Mouse (Mus musculus): ENCODE results near the gene Shc3. TPM values are rescaled to one million over a fixed set of nuclear protein-coding genes. Genes with fewer than 3 reads are reported as not detected.

Gene Shc3
- polyA plus RNA-seq, 1 experiment = 0.21 TPM

DNA sequence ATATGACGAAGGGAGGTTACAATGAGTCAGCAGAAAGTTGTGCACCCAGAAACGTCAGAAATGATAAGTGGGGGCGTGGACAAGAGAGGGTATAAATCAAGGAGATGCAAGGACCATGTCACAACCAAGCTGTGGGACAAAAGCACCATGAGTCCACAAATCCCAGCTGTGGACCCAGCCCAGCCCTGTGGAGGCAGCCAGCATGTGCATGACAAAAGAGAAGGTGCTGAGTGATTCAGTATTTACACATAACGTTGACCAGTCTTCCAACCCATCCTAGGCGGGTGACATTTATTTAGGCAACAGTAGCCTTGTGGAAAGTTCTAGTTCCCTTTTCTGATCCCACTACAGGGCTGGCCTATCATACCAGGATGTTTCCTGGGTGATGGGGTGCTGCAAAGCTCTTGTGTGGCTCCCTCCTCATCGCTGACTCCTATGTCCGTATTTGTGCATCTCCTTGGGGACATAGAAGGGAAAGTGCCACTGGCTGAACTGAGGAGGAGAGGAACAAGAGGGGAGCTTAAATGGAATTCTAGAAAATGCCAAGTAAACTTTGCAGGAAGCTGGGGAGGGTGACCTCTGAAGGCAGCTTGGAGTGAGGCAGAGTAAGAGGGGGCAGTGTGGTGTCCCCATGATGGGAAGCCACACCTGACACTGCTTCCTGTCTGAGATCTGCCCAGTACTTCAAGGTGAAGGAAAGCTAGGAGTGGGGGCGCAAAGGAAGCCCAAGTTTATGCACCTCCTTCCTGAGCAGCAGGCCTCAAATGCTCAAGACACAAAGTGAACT lies 77.4 kb downstream of the Shc3 start:
- DNase-seq (ENCODE audit: low read depth, low spot score) = no peak
- WGBS = 59% methylated on average over 8 of the region's 8 CpGs

DNA sequence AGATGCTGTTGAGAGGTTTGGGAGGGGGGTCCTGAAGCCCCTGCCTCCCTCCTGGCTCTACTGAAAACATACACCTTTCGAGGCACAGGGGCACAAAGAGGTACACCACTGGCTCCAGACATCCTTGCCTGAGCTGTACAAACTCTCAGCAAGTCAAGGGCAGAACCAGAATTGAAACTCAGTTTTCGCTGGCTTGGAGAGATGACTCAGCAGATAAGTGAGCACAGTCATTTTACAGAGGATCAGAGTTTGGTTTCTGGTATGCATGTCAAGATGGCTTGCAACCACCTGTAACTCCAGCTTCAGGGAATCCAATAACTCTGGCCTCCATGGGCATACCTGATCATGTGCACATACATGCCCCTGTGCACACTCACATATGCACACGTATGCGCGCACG lies 79.0 kb downstream of the Shc3 start:
- DNase-seq (ENCODE audit: low read depth, low spot score) = no peak
- WGBS = 87% methylated on average over 6 of the region's 6 CpGs

DNA sequence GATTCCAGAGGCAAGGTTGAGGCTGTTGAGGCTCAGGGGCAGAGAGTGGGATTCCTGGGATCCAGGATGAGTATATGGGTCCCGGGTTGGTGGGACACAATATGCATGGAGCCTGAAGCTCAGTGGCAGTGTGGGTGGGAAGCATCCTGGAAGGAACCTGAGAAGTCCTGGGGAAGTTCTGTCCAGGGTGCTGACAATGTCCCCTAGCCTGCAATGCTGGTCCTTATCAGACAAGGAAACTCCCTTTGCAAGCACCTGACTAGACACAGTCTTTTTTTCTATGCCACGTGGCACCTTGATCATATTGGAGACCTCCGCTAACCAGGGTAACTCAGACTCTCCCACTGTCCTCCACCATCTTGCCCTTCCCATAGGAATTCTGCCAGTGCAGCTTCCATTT lies 80.3 kb downstream of the Shc3 start:
- no peak for DNase-seq (ENCODE audit: low read depth, low spot score)
- WGBS = 69% methylated on average over 3 of the region's 3 CpGs

DNA sequence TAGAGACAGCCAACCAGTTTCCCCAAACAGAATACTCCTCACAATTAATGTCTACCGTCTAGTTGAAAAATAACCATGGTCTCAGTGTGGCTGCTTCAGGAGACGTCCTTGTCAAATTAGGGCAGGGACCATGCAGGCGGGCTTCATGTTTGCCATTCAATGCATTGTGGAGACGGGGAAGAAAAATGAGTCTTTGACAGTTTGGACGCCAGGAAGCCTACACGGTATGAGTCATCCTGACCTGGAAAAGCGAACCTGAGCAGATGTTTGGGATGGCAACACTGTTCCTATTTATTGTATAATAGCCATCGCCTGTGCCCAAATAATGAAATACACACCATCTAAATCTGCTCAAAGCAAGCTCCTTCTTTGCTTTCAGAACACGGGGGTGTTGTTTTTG lies 83.9 kb downstream of the Shc3 start:
- DNase-seq (ENCODE audit: low read depth, low spot score) = no peak

DNA sequence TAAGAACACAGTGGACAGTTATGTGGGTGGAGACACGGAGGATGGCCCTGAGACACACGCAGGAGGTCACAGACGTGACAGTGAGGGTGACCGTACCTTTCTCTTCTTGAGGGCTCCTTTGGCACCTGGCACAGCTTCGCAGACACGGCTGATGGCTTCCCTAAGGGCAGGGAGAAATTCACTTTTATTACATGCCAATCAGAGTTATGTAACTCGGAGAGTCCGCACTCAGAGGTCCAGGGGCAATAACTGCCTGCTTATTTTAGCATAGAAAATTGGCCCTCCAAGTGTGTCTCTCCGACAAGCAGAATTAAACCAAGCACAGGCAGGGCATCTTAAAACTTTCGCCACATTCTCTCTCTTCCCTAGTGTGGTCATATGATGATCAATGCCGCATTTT lies 86.4 kb downstream of the Shc3 start:
- 41% methylated on average over 11 of the region's 11 CpGs for WGBS
- no peak for DNase-seq (ENCODE audit: low read depth, low spot score)

More for the DNA sequence above, 83.9 kb downstream of the Shc3 start:
- 72% methylated on average over 9 of the region's 9 CpGs for WGBS

DNA sequence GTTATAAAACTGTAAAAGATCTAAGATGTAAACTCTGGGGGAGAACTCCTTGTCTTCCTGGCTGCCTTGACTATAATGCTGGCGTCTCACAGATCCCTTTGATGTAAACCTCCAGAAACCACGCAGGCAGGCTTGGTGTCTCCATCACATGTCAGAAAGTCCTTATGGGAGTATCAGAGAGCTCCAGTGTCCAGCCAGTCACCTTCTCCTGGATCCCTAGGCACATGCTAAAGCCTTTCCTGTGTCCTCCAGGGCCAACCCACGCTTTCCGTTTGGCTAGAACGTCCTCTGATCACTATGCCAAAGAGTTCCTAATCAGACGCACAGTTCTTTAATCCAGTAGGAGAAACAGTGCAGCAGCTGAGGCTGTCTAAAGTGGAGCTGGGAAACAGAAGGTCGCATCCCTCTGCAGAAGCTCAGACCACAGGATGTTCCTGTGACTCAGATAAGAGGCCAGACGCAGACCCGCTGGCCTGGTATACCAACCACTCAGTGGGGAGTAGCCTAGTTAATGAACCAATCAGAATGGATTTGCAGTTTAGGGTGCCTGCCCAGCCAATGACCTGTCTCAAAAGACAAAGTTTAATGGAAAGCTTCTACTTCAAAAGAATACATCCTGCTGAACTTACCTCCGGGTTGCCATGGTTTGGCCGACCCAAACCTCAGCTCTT lies 88.7 kb downstream of the Shc3 start:
- WGBS = 77% methylated on average over 11 of the region's 11 CpGs
- DNase-seq (ENCODE audit: low read depth, low spot score) = no peak

DNA sequence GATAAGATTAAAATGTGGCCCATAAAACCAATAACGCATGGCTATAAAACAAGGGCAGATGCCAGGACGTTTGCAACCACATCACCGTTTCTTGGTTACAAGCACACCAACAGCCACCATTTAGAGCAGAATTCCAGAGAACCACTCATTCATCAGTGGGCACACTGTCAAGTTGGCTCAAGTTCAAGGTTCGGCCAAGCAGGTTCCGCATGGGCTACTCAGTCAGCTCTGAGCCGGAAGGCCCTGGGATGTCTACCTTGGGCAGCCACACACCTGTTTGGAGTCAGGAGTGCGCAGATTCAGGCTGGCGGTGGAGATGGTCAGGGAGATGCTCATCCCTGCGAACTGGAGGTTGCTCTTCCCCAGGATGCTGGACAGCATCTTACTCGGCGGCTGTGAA lies 89.4 kb downstream of the Shc3 start:
- WGBS = 54% methylated on average over 11 of the region's 11 CpGs
- DNase-seq (ENCODE audit: low read depth, low spot score) = no peak

DNA sequence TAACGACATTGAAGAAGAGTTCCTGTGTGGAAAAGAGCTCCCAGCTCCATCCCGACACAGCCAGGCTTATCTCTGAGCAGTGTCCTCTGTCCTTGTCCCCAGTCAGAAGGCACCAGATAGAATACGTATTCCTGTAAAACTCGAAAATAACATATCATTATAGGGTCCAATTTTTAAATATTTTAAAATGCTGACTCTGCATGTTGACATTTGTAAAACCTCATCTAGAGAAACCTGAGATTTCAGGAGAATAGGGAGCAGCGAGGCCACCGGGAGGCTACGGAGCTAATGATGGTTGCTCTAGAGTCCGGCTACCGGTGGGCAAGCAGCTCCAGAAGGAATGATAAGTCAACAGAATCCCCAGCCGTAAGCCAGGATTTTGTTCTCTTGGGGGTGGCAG lies 92.2 kb downstream of the Shc3 start:
- WGBS = 79% methylated on average over 10 of the region's 10 CpGs

DNA sequence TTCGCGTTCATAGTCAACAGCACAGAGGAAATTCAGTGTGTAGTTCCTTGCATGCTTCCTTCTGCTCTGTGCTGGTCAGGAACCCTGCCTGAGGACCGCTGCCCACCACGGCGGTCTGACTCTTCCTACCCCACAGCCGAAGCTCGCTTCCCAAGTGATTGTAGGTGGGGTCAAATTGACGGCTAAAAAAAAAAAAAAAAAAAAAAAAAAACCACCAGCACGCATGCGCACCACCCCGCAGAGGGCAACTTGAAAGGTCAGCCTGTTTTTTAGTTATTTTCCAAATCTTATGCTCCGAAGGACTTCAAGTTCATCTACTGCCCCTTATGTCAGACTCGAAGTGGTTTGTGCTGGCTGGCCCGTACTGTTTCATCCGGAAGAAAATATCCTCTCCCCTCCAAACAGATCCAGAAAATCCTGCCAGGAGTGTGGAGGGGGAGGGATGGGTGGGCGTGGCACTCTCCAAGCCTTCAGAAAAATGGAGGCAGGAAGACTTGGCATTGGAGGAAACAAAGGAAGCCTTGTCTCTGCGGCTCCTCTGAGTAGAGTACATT lies 100.4 kb downstream of the Shc3 start:
- WGBS = 67% methylated on average over 17 of the region's 17 CpGs
- DNase-seq (ENCODE audit: low read depth, low spot score) = no peak

More for the DNA sequence above, 92.2 kb downstream of the Shc3 start:
- DNase-seq (ENCODE audit: low read depth, low spot score) = no peak

DNA sequence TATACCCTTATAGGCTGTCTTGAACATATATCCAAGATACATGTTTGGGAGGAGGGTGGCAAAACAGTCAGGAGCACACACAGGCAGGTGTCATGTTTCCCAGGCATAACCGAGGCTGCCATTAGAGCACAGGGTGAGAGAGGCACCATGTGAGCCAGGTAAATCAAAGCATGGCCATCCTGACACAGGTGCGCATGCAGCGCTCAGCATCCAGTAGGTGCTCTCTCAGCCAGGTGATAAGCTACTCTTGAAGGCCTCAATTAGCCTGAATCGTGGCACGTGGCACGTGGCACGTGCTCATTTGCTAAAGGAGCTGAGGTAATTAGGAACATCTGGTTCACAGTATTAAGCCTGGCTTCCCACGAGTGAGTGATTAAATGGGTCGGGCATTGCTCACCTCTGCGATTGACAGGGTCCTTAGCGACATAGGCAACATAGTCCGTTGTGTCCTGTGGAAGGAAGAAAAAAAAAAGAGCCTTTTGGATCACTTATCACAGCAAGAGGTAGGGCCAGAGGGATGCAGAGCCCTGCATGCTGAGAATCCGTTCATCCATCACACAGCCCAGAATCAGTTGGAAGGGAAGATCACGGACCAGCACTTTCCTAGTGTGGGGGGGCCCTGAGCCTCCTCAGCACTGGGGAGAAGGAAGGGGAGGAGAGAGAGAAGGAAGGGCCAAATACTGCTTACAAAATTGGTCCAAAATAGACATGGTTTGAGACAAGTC lies 102.9 kb downstream of the Shc3 start:
- DNase-seq (ENCODE audit: low read depth, low spot score) = no peak
- 84% methylated on average over 14 of the region's 14 CpGs for WGBS

DNA sequence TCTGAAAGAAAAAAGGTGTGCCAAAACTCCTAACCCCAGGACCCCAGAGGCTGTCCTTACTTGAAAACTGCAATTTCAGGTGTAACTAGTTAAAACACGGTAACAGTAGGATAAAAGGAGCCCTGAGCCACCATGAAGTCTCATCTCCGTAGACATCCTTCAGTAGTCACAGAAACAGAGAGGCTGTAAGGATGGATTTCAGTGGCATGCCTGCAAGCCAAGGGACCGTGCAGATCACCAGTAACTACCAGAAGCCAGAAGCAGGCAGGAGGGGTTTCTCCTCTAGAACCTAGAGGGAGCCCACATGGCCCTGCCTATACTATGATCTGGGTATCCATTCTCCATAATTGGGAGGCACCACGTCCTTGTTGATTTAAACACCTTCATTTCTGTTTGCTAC lies 104.9 kb downstream of the Shc3 start:
- DNase-seq (ENCODE audit: low read depth, low spot score) = no peak
- 64% methylated on average over 4 of the region's 4 CpGs for WGBS

DNA sequence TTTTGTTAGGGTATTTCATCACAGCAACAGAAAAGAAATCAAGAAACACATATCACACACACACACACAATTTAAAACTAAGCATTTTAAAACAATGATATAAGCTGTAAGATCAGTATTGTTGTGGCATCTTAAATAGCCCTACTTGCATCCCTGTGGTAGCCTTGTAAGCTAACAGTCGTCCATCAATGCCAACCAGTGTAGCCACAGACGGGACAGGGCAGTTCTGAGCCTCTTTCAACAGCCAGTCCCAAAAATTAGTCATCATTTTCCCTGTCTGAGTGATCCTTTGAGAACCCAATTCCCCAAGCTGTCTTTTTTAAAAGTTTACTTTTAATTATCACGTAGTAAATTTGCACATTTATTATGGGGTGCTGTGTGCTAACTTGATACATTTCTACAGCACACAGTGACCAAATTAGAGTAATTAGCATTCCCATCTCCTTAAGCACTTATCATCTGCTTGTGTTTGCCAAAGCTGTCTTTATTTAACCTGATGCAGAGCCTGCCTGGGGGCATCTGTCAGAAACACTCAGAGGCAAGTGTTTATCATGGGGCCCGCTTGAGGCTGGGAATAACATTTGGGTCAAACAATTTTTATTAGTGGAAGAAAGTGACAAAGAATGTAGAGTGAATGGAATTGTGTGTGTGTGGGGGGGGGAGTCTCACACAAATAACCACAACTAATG lies 112.9 kb downstream of the Shc3 start:
- 30% methylated on average over 4 of the region's 4 CpGs for WGBS
- no peak for DNase-seq (ENCODE audit: low read depth, low spot score)

DNA sequence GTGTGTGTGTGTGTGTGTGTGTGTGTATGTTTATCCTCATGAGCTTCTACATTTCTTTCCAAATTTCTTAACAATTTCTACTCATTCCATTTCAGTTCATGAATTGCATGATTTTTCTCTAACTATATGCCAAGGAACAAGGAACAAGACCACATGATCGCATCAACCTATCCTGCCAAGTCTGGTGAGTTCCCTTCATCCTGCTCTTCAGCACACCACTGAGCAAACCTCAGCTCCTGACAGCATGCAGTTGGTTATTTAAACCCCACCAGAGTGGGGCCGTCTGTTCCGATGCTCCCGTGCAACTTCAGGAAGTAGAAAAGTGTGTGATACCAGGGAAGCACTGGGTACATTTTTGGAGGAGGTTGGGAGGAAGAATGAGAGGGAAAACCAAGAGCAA lies 122.7 kb downstream of the Shc3 start:
- no peak for DNase-seq (ENCODE audit: low read depth, low spot score)
- WGBS = 70% methylated on average over 4 of the region's 4 CpGs

DNA sequence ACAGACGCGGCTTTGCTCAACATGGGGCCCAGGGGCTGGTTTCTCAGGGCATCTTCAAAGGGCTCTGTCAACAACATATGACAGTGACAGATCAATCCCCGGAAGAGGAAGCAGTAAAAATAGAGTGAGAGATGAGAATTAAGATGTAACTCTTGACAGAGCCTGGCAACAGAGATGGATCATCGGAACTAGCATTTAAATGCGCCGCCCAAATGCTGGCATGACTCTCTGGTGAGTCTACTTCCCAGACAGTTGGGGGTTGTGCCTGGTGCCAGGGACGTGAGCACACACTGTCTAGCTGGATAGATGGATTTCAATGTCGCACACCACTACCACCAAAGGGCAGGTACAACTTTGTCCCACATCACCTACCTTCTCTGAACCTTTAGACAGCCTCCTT lies 126.3 kb downstream of the Shc3 start:
- no peak for DNase-seq (ENCODE audit: low read depth, low spot score)
- WGBS = 84% methylated on average over 8 of the region's 8 CpGs

DNA sequence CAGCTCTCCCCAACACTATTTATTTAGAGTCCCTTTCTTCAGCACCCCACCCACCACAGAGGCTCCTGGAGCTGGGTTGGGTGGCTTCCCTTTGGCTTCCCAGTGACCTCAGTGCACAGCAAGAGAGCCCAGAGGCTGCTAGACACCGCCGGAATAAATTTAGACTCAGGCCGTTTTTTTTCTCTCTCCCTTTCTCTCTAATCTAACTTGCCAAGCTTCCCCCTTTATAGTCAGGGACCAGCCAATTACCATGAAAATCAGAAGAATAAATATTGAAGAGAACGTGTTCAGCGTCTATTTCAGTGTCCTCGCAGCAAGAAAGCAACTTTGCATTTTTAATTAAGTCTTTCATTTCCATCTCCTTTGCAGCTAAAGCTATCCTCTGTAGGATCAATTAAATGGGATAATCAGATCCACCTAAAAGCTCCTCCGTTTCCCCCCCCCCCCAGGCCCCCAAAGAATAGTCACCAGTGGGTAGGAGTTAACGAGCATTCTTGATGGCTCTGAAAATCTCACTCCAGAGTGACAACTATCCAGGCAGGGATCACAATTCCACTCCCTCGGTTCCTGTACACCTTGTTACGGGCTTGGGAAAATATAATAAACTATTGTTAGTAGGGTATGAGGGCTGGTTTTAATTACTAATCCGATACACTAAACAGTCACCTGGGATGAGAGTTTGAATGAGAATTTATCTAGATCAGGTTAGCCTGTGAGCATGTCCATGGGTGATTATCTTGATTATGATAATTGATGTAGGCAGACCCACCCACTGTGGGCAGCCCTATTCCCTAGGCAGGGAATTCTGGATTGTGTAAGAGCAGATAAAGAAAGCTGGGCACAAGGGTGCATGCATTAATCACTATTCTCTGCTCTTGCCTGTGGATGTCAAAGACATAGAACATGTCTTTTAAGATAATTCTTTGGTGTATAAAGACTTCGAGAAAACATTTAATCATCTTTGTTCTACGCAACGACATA lies 131.8 kb downstream of the Shc3 start:
- DNase-seq (ENCODE audit: low read depth, low spot score) = no peak
- WGBS = 77% methylated on average over 14 of the region's 14 CpGs

DNA sequence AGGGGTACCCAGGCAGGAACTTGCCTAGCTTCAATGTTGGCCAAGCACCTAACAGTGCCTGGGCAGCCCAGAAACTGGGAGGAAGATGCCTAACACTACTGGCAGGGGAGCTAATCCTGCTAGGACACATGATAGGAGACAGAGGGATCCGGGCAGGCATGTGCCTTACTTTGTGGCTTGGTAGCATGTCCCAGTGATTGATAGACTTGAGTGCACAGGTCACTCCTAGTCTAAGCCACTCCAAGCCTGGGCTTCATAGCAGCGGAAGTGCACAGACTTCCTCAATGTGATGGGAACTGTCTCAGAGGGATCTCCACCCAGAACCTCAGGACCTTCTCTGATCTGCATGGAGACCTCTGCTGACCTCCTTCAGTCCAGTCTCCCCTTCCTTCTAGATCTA lies 134.1 kb downstream of the Shc3 start:
- 62% methylated on average over 2 of the region's 2 CpGs for WGBS
- no peak for DNase-seq (ENCODE audit: low read depth, low spot score)

DNA sequence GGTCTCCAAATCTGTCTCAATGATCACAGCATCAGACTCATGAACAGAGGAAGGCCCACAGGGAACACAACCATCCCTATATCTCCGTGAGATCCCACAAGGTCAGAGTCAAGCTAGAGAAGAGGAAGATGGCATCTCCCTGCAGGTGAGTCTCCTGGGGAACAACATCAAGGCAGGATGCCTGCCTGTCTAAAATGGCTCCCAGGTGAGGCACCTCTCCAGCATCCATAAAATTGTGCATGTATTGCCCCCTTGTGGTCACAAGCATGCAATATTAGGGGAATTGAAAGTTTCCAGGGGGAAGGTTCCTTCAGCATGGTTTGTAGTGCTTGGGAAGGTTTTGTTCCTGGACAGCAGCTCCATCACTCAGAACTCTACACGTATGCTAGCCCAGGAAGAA lies 134.8 kb downstream of the Shc3 start:
- WGBS = 59% methylated on average over 2 of the region's 2 CpGs
- DNase-seq (ENCODE audit: low read depth, low spot score) = no peak

DNA sequence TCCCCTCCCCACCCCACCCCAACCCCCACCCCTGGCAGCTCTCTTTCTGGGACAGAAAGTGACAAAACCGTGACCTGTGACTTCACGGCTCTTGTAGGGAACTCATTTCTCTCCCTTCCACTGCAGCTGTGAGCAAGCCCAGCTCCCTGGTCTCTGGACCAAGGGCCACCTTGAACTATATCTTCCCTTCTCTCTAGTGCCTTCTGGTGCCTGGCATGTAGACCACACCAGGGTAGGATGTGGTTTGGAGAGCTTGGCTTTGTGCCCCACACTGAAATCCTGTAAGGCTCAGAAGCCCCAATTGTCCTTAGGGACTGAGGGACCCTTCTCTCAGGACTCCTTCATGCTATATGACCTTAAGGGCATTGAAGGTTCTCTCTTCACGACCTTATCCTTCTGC lies 135.8 kb downstream of the Shc3 start:
- 48% methylated on average over 3 of the region's 3 CpGs for WGBS
- no peak for DNase-seq (ENCODE audit: low read depth, low spot score)

Data from large intestine, adult 2 months (tissue).